Mouse (Mus musculus) MEL (cell line): ENCODE measurements around the gene Efna4. TPM values are rescaled to one million over a fixed set of nuclear protein-coding genes. Genes with fewer than 3 reads are reported as not detected.

Experiments
- DNase-seq: peaks from one replicate; pipeline ENCODE4 v3.0.0; 2011; ENCODE audit warnings: low read depth, low spot score
- H3K27ac ChIP-seq: 2 replicates; pipeline ENCODE4 v1.5.1; 2012; ENCODE audit warnings: low read depth, mild to moderate bottlenecking, control low read depth, low read length, moderate library complexity; ENCODE audit not compliant: control insufficient read depth
- H3K27me3 ChIP-seq, 2 experiments: fragments of 150-350 bp in 1 of 2; sonication (generic) in 1 of 2; 2 replicates each; pipeline ENCODE4 v1.6.1; 2012; ENCODE audit warnings: low read length in 2 of 2, mild to moderate bottlenecking in 2 of 2, improper control_type of control experiment in 1 of 2, moderate library complexity in 1 of 2; ENCODE audit not compliant: insufficient read depth in 2 of 2, control insufficient read depth in 1 of 2
- H3K36me3 ChIP-seq, 2 experiments: 2 replicates each; pipeline ENCODE4 v1.6.1; 2012 to 2014; ENCODE audit warnings: low read length in 2 of 2, improper control_type of control experiment in 1 of 2, inconsistent platforms in 1 of 2, mild to moderate bottlenecking in 1 of 2; ENCODE audit not compliant: insufficient read depth in 2 of 2, control insufficient read depth in 1 of 2
- H3K4me1 ChIP-seq, 2 experiments: fragments of 150-350 bp in 1 of 2; sonication (generic) in 1 of 2; 2 replicates each; pipeline ENCODE4 v1.6.1; 2012; ENCODE audit warnings: low read length in 2 of 2, improper control_type of control experiment in 1 of 2, mild to moderate bottlenecking in 1 of 2; ENCODE audit not compliant: insufficient read depth in 2 of 2, control insufficient read depth in 1 of 2
- H3K4me3 ChIP-seq, 2 experiments: fragments of 150-350 bp in 1 of 2; sonication (generic) in 1 of 2; 2 replicates each; pipeline ENCODE4 v1.5.1; 2012; ENCODE audit warnings: low read depth in 2 of 2, low read length in 2 of 2, mild to moderate bottlenecking in 2 of 2, moderate library complexity in 2 of 2, control low read depth in 1 of 2, improper control_type of control experiment in 1 of 2; ENCODE audit not compliant: control insufficient read depth in 1 of 2, insufficient read depth in 1 of 2
- H3K79me2 ChIP-seq: 2 replicates; pipeline ENCODE4 v1.6.1; 2012; ENCODE audit warnings: mild to moderate bottlenecking, low read length, moderate library complexity; ENCODE audit not compliant: control insufficient read depth, poor library complexity, insufficient read depth
- H3K9ac ChIP-seq: 2 replicates; pipeline ENCODE4 v1.6.1; 2012; ENCODE audit warnings: low read depth, mild to moderate bottlenecking, control low read depth, low read length, moderate library complexity; ENCODE audit not compliant: control insufficient read depth, poor library complexity, severe bottlenecking
- H3K9me3 ChIP-seq: fragments of 150-350 bp; sonication (generic); replicated peaks from 2 replicates; pipeline ENCODE4 v1.6.1; 2012; ENCODE audit warnings: mild to moderate bottlenecking, low read length, improper control_type of control experiment, moderate library complexity; ENCODE audit not compliant: insufficient read depth
- BHLHE40 ChIP-seq: IDR thresholded peaks from 2 replicates; pipeline ENCODE4 v1.6.1; 2012; ENCODE audit warnings: low read depth, mild to moderate bottlenecking, inconsistent platforms, low read length, improper control_type of control experiment, borderline replicate concordance
- CHD1 ChIP-seq: IDR thresholded peaks from 2 replicates; pipeline ENCODE4 v1.6.1; 2012; ENCODE audit warnings: low read depth, mild to moderate bottlenecking, inconsistent platforms, low read length, improper control_type of control experiment
- CHD2 ChIP-seq: IDR thresholded peaks from 2 replicates; pipeline ENCODE4 v1.6.1; 2011; ENCODE audit warnings: low read length, improper control_type of control experiment
- CTCF ChIP-seq, 3 experiments: IDR thresholded peaks in 2 of 3; conservative IDR thresholded peaks in 1 of 3; 2 replicates each; pipeline ENCODE4 v1.5.1; 2011 to 2012; ENCODE audit warnings: low read length in 3 of 3, low read depth in 2 of 3, mild to moderate bottlenecking in 2 of 3, improper control_type of control experiment in 1 of 3, inconsistent platforms in 1 of 3, mixed read lengths in 1 of 3, moderate library complexity in 1 of 3; ENCODE audit not compliant: control insufficient read depth in 1 of 3, insufficient read depth in 1 of 3, poor library complexity in 1 of 3, severe bottlenecking in 1 of 3
- EP300 ChIP-seq, 2 experiments: IDR thresholded peaks; 2 replicates each; pipeline ENCODE4 v1.6.1; 2011; ENCODE audit warnings: improper control_type of control experiment in 2 of 2, low read length in 2 of 2, low read depth in 1 of 2, mild to moderate bottlenecking in 1 of 2
- GABPA ChIP-seq: IDR thresholded peaks from 2 replicates; pipeline ENCODE4 v1.6.1; 2012; ENCODE audit warnings: low read depth, mild to moderate bottlenecking, inconsistent platforms, low read length, improper control_type of control experiment, moderate library complexity
- GATA1 ChIP-seq: IDR thresholded peaks from 2 replicates; pipeline ENCODE4 v1.6.1; 2011; ENCODE audit warnings: low read depth, low read length, improper control_type of control experiment
- KAT2A ChIP-seq: conservative IDR thresholded peaks from 2 replicates; pipeline ENCODE4 v1.6.1; 2012; ENCODE audit warnings: low read depth, low read length, improper control_type of control experiment, inconsistent platforms
- MAZ ChIP-seq: IDR thresholded peaks from 2 replicates; pipeline ENCODE4 v1.6.1; 2012; ENCODE audit warnings: low read depth, mild to moderate bottlenecking, inconsistent platforms, low read length, improper control_type of control experiment
- MXI1 ChIP-seq: IDR thresholded peaks from 2 replicates; pipeline ENCODE4 v1.6.1; 2011; ENCODE audit warnings: mild to moderate bottlenecking, low read depth, low read length, improper control_type of control experiment
- POLR2AphosphoS2 ChIP-seq: IDR thresholded peaks from 2 replicates; pipeline ENCODE4 v1.6.1; 2011; ENCODE audit warnings: low read length, improper control_type of control experiment
- POLR2AphosphoS5 ChIP-seq: IDR thresholded peaks from 2 replicates; pipeline ENCODE4 v1.6.1; 2012; ENCODE audit warnings: low read depth, borderline replicate concordance, mild to moderate bottlenecking, inconsistent platforms, low read length, moderate library complexity, mixed read lengths
- RAD21 ChIP-seq: IDR thresholded peaks from 2 replicates; pipeline ENCODE4 v1.6.1; 2011; ENCODE audit warnings: mild to moderate bottlenecking, low read depth, low read length, improper control_type of control experiment
- TAL1 ChIP-seq: IDR thresholded peaks from 2 replicates; pipeline ENCODE4 v1.6.1; 2012; ENCODE audit warnings: mild to moderate bottlenecking, inconsistent platforms, low read length, moderate library complexity, mixed read lengths
- TBP ChIP-seq: IDR thresholded peaks from 2 replicates; pipeline ENCODE4 v1.8.0; 2011; ENCODE audit warnings: low read depth, low read length, improper control_type of control experiment
- TCF12 ChIP-seq: IDR thresholded peaks from 2 replicates; pipeline ENCODE4 v1.6.1; 2014; ENCODE audit warnings: low read depth, mild to moderate bottlenecking, inconsistent platforms, low read length, improper control_type of control experiment, moderate library complexity
- USF1 ChIP-seq: IDR thresholded peaks from 2 replicates; pipeline ENCODE4 v1.6.1; 2014; ENCODE audit warnings: low read depth, mild to moderate bottlenecking, inconsistent platforms, low read length, improper control_type of control experiment, moderate library complexity
- USF2 ChIP-seq, 2 experiments: IDR thresholded peaks; 2 replicates each; pipeline ENCODE4 v1.6.1; 2011 to 2012; ENCODE audit warnings: improper control_type of control experiment in 2 of 2, low read length in 2 of 2, borderline replicate concordance in 1 of 2, inconsistent platforms in 1 of 2, low read depth in 1 of 2, mild to moderate bottlenecking in 1 of 2; ENCODE audit not compliant: insufficient read depth in 1 of 2
- polyA plus RNA-seq, 2 experiments: library from polyadenylated mRNA; stranded (reverse) in 1 of 2; unstranded in 1 of 2; fragments of >175 nt in 1 of 2; fragments of >200 nt in 1 of 2; gene quantifications; 2 replicates each; pipeline versions ENCODE4 v1.2.1 to v1.2.4; 2012; ENCODE audit warnings: low replicate concordance in 2 of 2, low read depth in 1 of 2; ENCODE audit not compliant: insufficient read length in 2 of 2, insufficient read depth in 1 of 2, missing spikeins in 1 of 2
- total RNA-seq: library from RNA; depleted of rRNA; stranded (reverse); fragments of 300-350 nt; gene quantifications from 2 replicates; pipeline ENCODE4 v1.2.3, GENCODE M21; 2012

Gene Efna4
- total and polyA plus RNA-seq, 3 experiments: 1.9 to 4.5 TPM; not detected in 1

GRCm38 (mm10) chr3:89328623-89329022 lies 9.2 kb downstream of the Efna4 start:
- no peak overlapping the region for H3K27ac ChIP-seq
- 0 out of 4 replicates have a peak, but pooled peaks cover 0 to 4% of the 10 kb centered on the region in 2 experiments for H3K36me3 ChIP-seq
- DNase-seq: no peak
- H3K9ac ChIP-seq: no peak overlapping the region
- peaks cover 7 to 12% of the 10 kb centered on the region in 2 experiments; a peak in 2 of 4 replicates for H3K27me3 ChIP-seq
- H3K9me3 ChIP-seq: no peaks in the 10 kb centered on the region
- no peaks in the 10 kb centered on the region for H3K79me2 ChIP-seq
- H3K4me3 ChIP-seq: no peak overlapping the region
- TF ChIP-seq CHD2: no peak
- TF ChIP-seq TCF12: no peak
- peaks cover 6 to 12% of the 10 kb centered on the region in 2 experiments for H3K4me1 ChIP-seq

GRCm38 (mm10) chr3:89327371-89327870 lies 10.4 kb downstream of the Efna4 start:
- no peak for TF ChIP-seq TAL1
- TF ChIP-seq POLR2AphosphoS2: no peak
- TF ChIP-seq CHD1: no peak
- no peak for TF ChIP-seq TCF12
- TF ChIP-seq RAD21: no peak
- no peak for TF ChIP-seq USF1
- H3K27ac ChIP-seq: no peak overlapping the region
- peaks cover 7 to 12% of the 10 kb centered on the region in 2 experiments; a peak in 2 of 4 replicates for H3K27me3 ChIP-seq

GRCm38 (mm10) chr3:89325882-89326281 lies 11.9 kb downstream of the Efna4 start:
- Histone ChIP-seq H3K27me3 (peaks cover 17 to 20% of the 10 kb centered on the region in 2 experiments), H3K27ac (no peak overlapping the region), H3K79me2 (no peaks in the 10 kb centered on the region), H3K4me3 (no peak overlapping the region), H3K4me1 (peaks cover 7 to 10% of the 10 kb centered on the region in 2 experiments), H3K9me3 (no peaks in the 10 kb centered on the region), H3K9ac (no peak overlapping the region), H3K36me3 (no peaks in the 10 kb centered on the region)
- TF ChIP-seq KAT2A (no peak), CHD2 (no peak), TAL1 (no peak), USF2 (IDR thresholded peaks at IDR 0.05; ENCODE audit: borderline replicate concordance in 1 of 2, insufficient read depth in 1 of 2, low read depth in 1 of 2, low read length in 2 of 2) (no peak), GABPA (no peak), GATA1 (peak; percentile 59), CTCF (IDR thresholded peaks at IDR 0.05 in 2 of 3, conservative IDR thresholded peaks at IDR 0.05 in 1 of 3; ENCODE audit: control insufficient read depth in 1 of 3, insufficient read depth in 1 of 3, low read depth in 2 of 3, low read length in 3 of 3, poor library complexity in 1 of 3, severe bottlenecking in 1 of 3) (no peak), MAZ (no peak), BHLHE40 (no peak), TCF12 (0 out of 2 replicates have a peak, but pooled peaks have one; percentile 39), EP300 (IDR thresholded peaks at IDR 0.05; ENCODE audit: low read depth in 1 of 2, low read length in 2 of 2) (peak in 1 of 2 experiments; percentile 32; a peak in 1 of 4 replicates), MXI1 (no peak), TBP (0 out of 2 replicates have a peak, but pooled peaks have one; percentile 60), POLR2AphosphoS5 (no peak)
- peak; percentile 30 for DNase-seq

More at GRCm38 (mm10) chr3:89327371-89327870, 10.4 kb downstream of the Efna4 start:
- no peak for DNase-seq
- 0 out of 4 replicates have a peak, but pooled peaks cover 0 to 4% of the 10 kb centered on the region in 2 experiments for H3K36me3 ChIP-seq
- H3K79me2 ChIP-seq: no peaks in the 10 kb centered on the region
- H3K9ac ChIP-seq: no peak overlapping the region
- no peaks in the 10 kb centered on the region for H3K9me3 ChIP-seq
- no peak overlapping the region for H3K4me3 ChIP-seq
- H3K4me1 ChIP-seq: peaks cover 6 to 13% of the 10 kb centered on the region in 2 experiments
